Mouse (Mus musculus) lung, embryonic 15.5 days (tissue): Measurements from ENCODE around the gene Gm11559. TPM values are rescaled to one million over a fixed set of nuclear protein-coding genes. Genes with fewer than 3 reads are reported as not detected.

Experiments
- polyA plus RNA-seq: library from polyadenylated mRNA; unstranded; fragments of >200 nt; fragmentation: Nextera tagmentation; extraction: Ambion mirVana; gene quantifications from 2 replicates; pipeline ENCODE4 v1.2.1, GENCODE M21; 2015

The Gm11559 gene
- polyA plus RNA-seq, 1 experiment from 2014 or later = not detected

Other genes starting within 250 kb of the Gm11559 start
- gene Krtap2-4, start 249.6 kb upstream of the Gm11559 start, polyA plus RNA-seq = not detected in 2 replicates
- not detected in 2 replicates for gene Gm11562, start 244.0 kb upstream of the Gm11559 start, polyA plus RNA-seq
- not detected in 2 replicates for gene Krtap4-1, start 236.2 kb upstream of the Gm11559 start, polyA plus RNA-seq
- gene Krtap4-2, start 229.4 kb upstream of the Gm11559 start, polyA plus RNA-seq = not detected in 2 replicates
- not detected in 2 replicates for gene Krtap4-7, start 220.4 kb upstream of the Gm11559 start, polyA plus RNA-seq
- gene Gm11555, start 214.2 kb upstream of the Gm11559 start, polyA plus RNA-seq = not detected in 2 replicates
- not detected in 2 replicates for gene Gm11563, start 205.5 kb upstream of the Gm11559 start, polyA plus RNA-seq
- not detected in 2 replicates for gene Krtap4-6, start 198.5 kb upstream of the Gm11559 start, polyA plus RNA-seq
- gene Gm14190, start 173.7 kb upstream of the Gm11559 start, polyA plus RNA-seq = not detected in 2 replicates
- not detected in 2 replicates for gene Gm14180, start 130.2 kb upstream of the Gm11559 start, polyA plus RNA-seq
- not detected in 2 replicates for gene Gm11595, start 91.6 kb upstream of the Gm11559 start, polyA plus RNA-seq
- gene Krtap4-8, start 83.8 kb upstream of the Gm11559 start, polyA plus RNA-seq = not detected in 2 replicates
- gene Krtap4-9, start 79.3 kb upstream of the Gm11559 start, polyA plus RNA-seq = not detected in 2 replicates
- not detected in 2 replicates for gene Gm11596, start 71.0 kb upstream of the Gm11559 start, polyA plus RNA-seq
- not detected in 2 replicates for gene Gm11569, start 65.5 kb upstream of the Gm11559 start, polyA plus RNA-seq
- gene Gm11554, start 60.0 kb upstream of the Gm11559 start, polyA plus RNA-seq = not detected in 2 replicates
- gene Krtap4-13, start 54.6 kb upstream of the Gm11559 start, polyA plus RNA-seq = not detected in 2 replicates
- gene Gm11564, start 48.8 kb upstream of the Gm11559 start, polyA plus RNA-seq = not detected in 2 replicates
- gene 2300003K06Rik, start 26.4 kb upstream of the Gm11559 start, polyA plus RNA-seq = not detected in 2 replicates
- gene Krtap4-16, start 12.9 kb upstream of the Gm11559 start, polyA plus RNA-seq = not detected in 2 replicates
- gene Gm11568, start 6.6 kb upstream of the Gm11559 start, polyA plus RNA-seq = not detected in 2 replicates
- gene Krtap9-1, start 8.9 kb downstream of the Gm11559 start, polyA plus RNA-seq = not detected in 2 replicates
- not detected in 2 replicates for gene Gm11567, start 14.7 kb downstream of the Gm11559 start, polyA plus RNA-seq
- gene Krtap31-1, start 43.4 kb downstream of the Gm11559 start, polyA plus RNA-seq = not detected in 2 replicates
- gene Gm11565, start 50.3 kb downstream of the Gm11559 start, polyA plus RNA-seq = not detected in 2 replicates
- gene Krtap31-2, start 71.8 kb downstream of the Gm11559 start, polyA plus RNA-seq = not detected in 2 replicates
- not detected in 2 replicates for gene Krtap9-5, start 84.0 kb downstream of the Gm11559 start, polyA plus RNA-seq
- not detected in 2 replicates for gene Krtap29-1, start 114.6 kb downstream of the Gm11559 start, polyA plus RNA-seq
- not detected in 2 replicates for gene Krtap16-1, start 122.1 kb downstream of the Gm11559 start, polyA plus RNA-seq
- gene Krtap17-1, start 129.5 kb downstream of the Gm11559 start, polyA plus RNA-seq = 1.6 and 2.3 TPM in 2 replicates
- not detected in 2 replicates for gene Krt33a, start 151.7 kb downstream of the Gm11559 start, polyA plus RNA-seq
- not detected in 2 replicates for gene Krt33b, start 165.4 kb downstream of the Gm11559 start, polyA plus RNA-seq
- gene Krt34, start 177.1 kb downstream of the Gm11559 start, polyA plus RNA-seq = 0.34 TPM in 1 of 2 replicates, not detected in the other
- gene Krt31, start 186.1 kb downstream of the Gm11559 start, polyA plus RNA-seq = 0.10 TPM in 1 of 2 replicates, not detected in the other
- gene Krt32, start 223.8 kb downstream of the Gm11559 start, polyA plus RNA-seq = not detected in 2 replicates
- not detected in 2 replicates for gene Krt35, start 231.8 kb downstream of the Gm11559 start, polyA plus RNA-seq
- gene Krt36, start 241.2 kb downstream of the Gm11559 start, polyA plus RNA-seq = 0.13 and 0.20 TPM in 2 replicates